Mouse (Mus musculus): Measurements from ENCODE around the gene Dtnb. TPM values are rescaled to one million over a fixed set of nuclear protein-coding genes. Genes with fewer than 3 reads are reported as not detected.
"Not testable (repeated sequence)": the region's sequence is repeated elsewhere in the genome, so short reads cannot be mapped to it uniquely, and the experiment has no call there.

The Dtnb gene
- total RNA-seq (2021) = 1 to 10 TPM; 5.8 to 6.7 TPM

- DNase-seq = peak; percentile 73 to 79
- intact Hi-C loops (cut with DNase I) = loop anchor here (5.0 to 10.0 kb wide), 3 partner anchors 145 to 1335 kb away; partner anchors contain the start of genes Asxl2, Dnmt3a and Ubxn2a
Measured at GRCm38 (mm10) chr12:3571787-3572580, at the start of gene Dtnb. Dtnb (plus strand) TSS chr12:3572381.

- intact Hi-C loops (cut with DNase I) = no loop called here
- no peak for DNase-seq
Measured at GRCm38 (mm10) chr12:3525536-3525935, 46.6 kb upstream of the Dtnb start.

GRCm38 (mm10) chr12:3535446-3535845 lies 36.7 kb upstream of the Dtnb start:
- intact Hi-C loops (cut with DNase I); DNase-seq: not testable (repeated sequence)

- no peak for DNase-seq
- intact Hi-C loops (cut with DNase I) = no loop called here
Measured at GRCm38 (mm10) chr12:3537616-3538015, 34.6 kb upstream of the Dtnb start.

GRCm38 (mm10) chr12:3538036-3538435 lies 34.1 kb upstream of the Dtnb start:
- DNase-seq = no peak
- intact Hi-C loops (cut with DNase I) = no loop called here

GRCm38 (mm10) chr12:3539605-3540004 lies 32.6 kb upstream of the Dtnb start:
- no peak for DNase-seq
- intact Hi-C loops (cut with DNase I) = no loop called here

GRCm38 (mm10) chr12:3540871-3541270 lies 31.3 kb upstream of the Dtnb start:
- DNase-seq = no peak
- intact Hi-C loops (cut with DNase I) = no loop called here

GRCm38 (mm10) chr12:3545451-3545850 lies 26.7 kb upstream of the Dtnb start:
- DNase-seq = no peak
- intact Hi-C loops (cut with DNase I) = no loop called here

GRCm38 (mm10) chr12:3546121-3546658 lies 26.0 kb upstream of the Dtnb start:
- intact Hi-C loops (cut with DNase I) = no loop called here
- no peak for DNase-seq

GRCm38 (mm10) chr12:3546781-3547180 lies 25.4 kb upstream of the Dtnb start:
- intact Hi-C loops (cut with DNase I) = no loop called here
- no peak for DNase-seq

GRCm38 (mm10) chr12:3547506-3547905 lies 24.7 kb upstream of the Dtnb start:
- DNase-seq = no peak
- intact Hi-C loops (cut with DNase I) = no loop called here

- DNase-seq = no peak
- intact Hi-C loops (cut with DNase I) = no loop called here
Measured at GRCm38 (mm10) chr12:3547911-3548310, 24.3 kb upstream of the Dtnb start.

- no peak for DNase-seq
- intact Hi-C loops (cut with DNase I) = no loop called here
Measured at GRCm38 (mm10) chr12:3548582-3549211, 23.5 kb upstream of the Dtnb start.

GRCm38 (mm10) chr12:3550280-3550679 lies 21.9 kb upstream of the Dtnb start:
- intact Hi-C loops (cut with DNase I) = no loop called here
- no peak for DNase-seq

- DNase-seq = no peak
- intact Hi-C loops (cut with DNase I) = no loop called here
Measured at GRCm38 (mm10) chr12:3557414-3558319, 14.5 kb upstream of the Dtnb start.

GRCm38 (mm10) chr12:3560596-3560995 lies 11.6 kb upstream of the Dtnb start:
- intact Hi-C loops (cut with DNase I) = no loop called here
- peak in 1 of 2 experiments; percentile 12 for DNase-seq

- intact Hi-C loops (cut with DNase I) = no loop called here
- no peak for DNase-seq
Measured at GRCm38 (mm10) chr12:3561032-3561431, 11.1 kb upstream of the Dtnb start.

- intact Hi-C loops (cut with DNase I) = no loop called here
Measured at GRCm38 (mm10) chr12:3562806-3563205, 9.4 kb upstream of the Dtnb start.

GRCm38 (mm10) chr12:3563659-3564058 lies 8.5 kb upstream of the Dtnb start:
- intact Hi-C loops (cut with DNase I) = no loop called here
- DNase-seq = peak; percentile 21 to 30

More at GRCm38 (mm10) chr12:3562806-3563205, 9.4 kb upstream of the Dtnb start:
- no peak for DNase-seq

GRCm38 (mm10) chr12:3568461-3568991 lies 3.7 kb upstream of the Dtnb start:
- intact Hi-C loops (cut with DNase I) = no loop called here
- DNase-seq = no peak

Measured in heart, postnatal 36 days (tissue).